Mouse (Mus musculus): Measurements from ENCODE around the gene Qprt. TPM values are rescaled to one million over a fixed set of nuclear protein-coding genes. Genes with fewer than 3 reads are reported as not detected.

Qprt gene
- 34.3 TPM for total RNA-seq (2023)

DNA sequence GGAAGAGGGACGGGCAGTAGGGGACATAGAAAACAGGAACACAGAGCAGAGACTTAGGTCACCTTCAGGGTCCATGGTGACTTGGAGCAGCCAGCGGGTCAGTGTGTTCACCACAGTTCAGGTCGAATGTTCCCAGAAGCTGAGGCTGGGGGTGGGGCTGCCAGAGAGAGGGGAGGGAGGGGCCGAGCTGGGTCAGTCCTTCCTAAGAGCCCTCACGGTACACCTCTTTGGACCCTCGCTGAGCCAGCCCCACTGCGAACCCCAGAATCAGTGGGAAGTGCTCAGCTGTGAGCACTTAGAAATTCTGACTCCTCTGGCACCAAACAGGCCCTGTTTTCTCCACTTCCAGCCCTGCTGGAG lies at the start of gene Qprt:
Gene Qprt (minus strand): TSS at position 316 of the 360 bp plus-strand sequence.

DNA sequence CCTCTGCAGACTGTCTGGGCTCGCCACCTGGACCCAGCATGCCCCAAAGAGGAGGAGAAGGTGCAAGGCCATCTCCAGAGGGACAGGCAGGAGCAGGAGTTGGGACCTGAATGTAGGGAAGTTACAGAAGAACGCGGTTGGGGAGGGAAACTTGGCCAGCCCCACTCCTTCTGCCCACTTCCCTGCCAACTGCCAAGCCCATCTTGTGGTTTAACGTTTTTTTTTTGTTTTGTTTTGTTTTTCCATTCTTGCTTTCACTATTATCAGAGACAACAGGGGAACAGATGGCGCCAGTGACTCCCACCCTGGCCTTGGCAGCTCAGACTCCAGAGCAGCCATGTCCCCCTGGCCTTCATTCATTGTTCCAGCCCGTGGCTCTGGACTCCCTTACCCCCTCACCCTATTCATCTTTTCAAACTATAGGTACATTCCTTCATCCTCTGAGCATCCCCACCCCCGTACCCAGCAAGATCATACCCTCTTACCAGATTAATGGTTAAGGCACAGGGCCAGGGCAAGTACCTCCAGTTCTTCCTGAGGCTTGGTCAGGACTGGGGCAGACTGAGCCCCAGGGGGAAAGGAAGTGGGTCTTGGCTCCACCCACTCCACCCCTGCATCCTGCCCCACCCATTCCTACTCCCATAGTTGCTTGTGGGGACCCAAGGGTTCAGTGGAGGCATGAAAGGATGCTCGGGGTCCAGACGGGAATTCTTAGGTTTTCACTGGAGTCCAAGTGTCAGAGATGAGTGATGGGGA lies 15.4 kb upstream of the Qprt start, which contains the start of gene Spn:
Gene Spn (minus strand): TSS at position 562 of the 756 bp plus-strand sequence.

DNA sequence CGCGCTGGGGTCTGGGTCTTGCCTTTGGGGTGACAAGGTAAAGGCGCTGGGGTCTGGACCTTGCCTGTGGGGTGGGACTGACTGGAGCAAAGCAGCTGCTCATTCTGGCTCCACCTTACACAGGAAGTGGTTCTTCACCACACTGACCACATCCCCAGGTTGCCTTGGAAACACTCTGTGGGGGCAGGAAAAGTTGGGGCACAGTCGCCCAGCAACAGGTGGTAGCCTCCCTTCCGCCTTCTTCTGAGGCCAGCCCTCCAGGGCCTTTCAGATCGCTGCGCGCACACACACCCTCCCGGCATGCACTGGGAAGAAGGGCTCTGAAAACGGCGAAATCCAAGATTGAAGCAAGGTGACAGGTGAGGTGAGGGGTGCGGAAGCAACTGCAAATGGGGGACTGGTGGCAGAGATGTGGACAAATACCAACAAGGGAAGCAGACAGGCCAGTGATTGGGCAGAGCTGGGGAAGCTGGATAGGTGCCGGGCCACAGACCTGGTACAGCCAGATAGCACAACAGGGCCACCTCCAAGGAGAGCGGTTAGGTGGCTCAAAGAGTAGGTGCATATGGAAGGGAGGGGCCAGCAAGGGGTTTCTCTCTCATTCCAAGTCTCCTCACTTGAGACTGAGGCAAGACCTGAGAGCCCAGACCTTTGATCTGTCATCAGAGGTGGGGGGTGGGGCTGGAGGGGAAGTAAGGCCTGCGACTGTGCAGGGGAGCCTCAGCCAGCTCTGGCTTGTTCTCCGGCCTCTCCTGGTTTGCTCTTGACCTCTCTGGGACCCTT lies 30.7 kb downstream of the Qprt start, which contains the start of gene AI467606:
Gene AI467606 (plus strand): TSS at position 246 of the 783 bp plus-strand sequence.

DNA sequence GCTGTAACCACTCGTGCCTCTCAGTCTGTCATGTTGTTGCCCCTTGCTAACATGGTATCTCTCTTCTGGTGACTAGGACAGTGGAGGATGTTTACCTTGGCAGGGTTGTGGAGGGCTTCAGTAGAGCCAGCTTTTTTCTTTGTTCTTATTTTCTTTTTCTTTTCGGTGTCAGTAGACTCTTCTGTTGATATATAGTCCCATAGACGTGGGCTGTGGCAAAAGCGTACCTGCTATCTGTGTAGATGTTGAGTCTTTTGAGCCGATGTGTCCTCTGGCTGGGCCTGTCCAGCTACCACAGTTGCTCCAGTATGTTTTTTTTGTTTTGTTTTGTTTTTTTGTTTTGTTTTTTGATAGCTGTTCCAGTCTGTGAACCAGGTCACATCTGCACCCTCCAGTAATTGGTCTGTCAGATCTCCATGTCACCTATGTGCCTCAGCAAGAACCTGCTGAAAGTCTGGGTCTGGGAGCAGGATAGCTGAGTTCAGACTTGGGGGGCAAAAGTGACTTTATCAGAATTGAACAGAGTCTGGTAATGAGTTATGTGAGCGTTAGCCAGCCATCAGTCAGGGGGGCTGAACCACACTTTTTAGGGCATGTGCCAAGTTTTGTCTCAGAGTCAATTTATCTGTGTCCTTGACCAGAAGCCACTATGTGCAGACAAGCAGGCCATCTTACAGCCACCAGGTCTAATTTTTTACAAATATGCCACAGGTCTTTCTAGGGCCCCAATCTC lies 34.6 kb downstream of the Qprt start, which contains the start of gene Zg16:
Gene Zg16 (minus strand): TSS at position 51 of the 733 bp plus-strand sequence.

Other genes starting within 250 kb of the Qprt start
- gene Taok2, start 237.5 kb downstream of the Qprt start, total RNA-seq (2023) = 94.6 TPM
- 36.1 TPM for gene Tmem219, start 199.3 kb downstream of the Qprt start, total RNA-seq (2023)
- gene Kctd13, start 193.3 kb downstream of the Qprt start, total RNA-seq (2023) = 39.6 TPM
- not detected for gene Asphd1, start 172.6 kb downstream of the Qprt start, total RNA-seq (2023)
- 9.2 TPM for gene Sez6l2, start 171.7 kb downstream of the Qprt start, total RNA-seq (2023)
- 154 TPM for gene Cdipt, start 146.3 kb downstream of the Qprt start, total RNA-seq (2023)
- gene Cdiptos, start 146.1 kb downstream of the Qprt start, total RNA-seq (2023) = not detected
- 39.4 TPM for gene Mvp, start 107.6 kb downstream of the Qprt start, total RNA-seq (2023)
- not detected for gene Pagr1b, start 105.7 kb downstream of the Qprt start, total RNA-seq (2023)
- gene Pagr1a, start 104.9 kb downstream of the Qprt start, total RNA-seq (2023) = 27.0 TPM
- 35.1 TPM for gene Gm42742, start 101.1 kb downstream of the Qprt start, total RNA-seq (2023)
- gene Prrt2, start 101.0 kb downstream of the Qprt start, total RNA-seq (2023) = 5.5 TPM
- gene Maz, start 95.2 kb downstream of the Qprt start, total RNA-seq (2023) = 228 TPM
- gene Kif22, start 79.8 kb downstream of the Qprt start, total RNA-seq (2023) = 1.9 TPM
- gene Zg16, start 34.9 kb downstream of the Qprt start, total RNA-seq (2023) = not detected
- 95.7 TPM for gene AI467606, start 30.9 kb downstream of the Qprt start, total RNA-seq (2023)
- 356 TPM for gene Spn, start 15.6 kb upstream of the Qprt start, total RNA-seq (2023)
- gene Cd2bp2, start 73.8 kb upstream of the Qprt start, total RNA-seq (2023) = 80.1 TPM
- 57.2 TPM for gene Tbc1d10b, start 86.2 kb upstream of the Qprt start, total RNA-seq (2023)
- 18.8 TPM for gene Mylpf, start 86.7 kb upstream of the Qprt start, total RNA-seq (2023)
- 12.1 TPM for gene Zfp553, start 110.8 kb upstream of the Qprt start, total RNA-seq (2023)
- 664 TPM for gene Sept1, start 110.9 kb upstream of the Qprt start, total RNA-seq (2023)
- 13.5 TPM for gene Zfp771, start 122.0 kb upstream of the Qprt start, total RNA-seq (2023)
- 15.0 TPM for gene Dctpp1, start 138.5 kb upstream of the Qprt start, total RNA-seq (2023)
- 22.2 TPM for gene Sephs2, start 151.8 kb upstream of the Qprt start, total RNA-seq (2023)
- 195 TPM for gene Itgal, start 174.0 kb upstream of the Qprt start, total RNA-seq (2023)
- 0.24 TPM for gene Zfp768, start 223.4 kb upstream of the Qprt start, total RNA-seq (2023)